Mouse (Mus musculus) spleen, adult 2 months (tissue): ENCODE measurements around the gene Gm20388.

ENCODE experiments used
- CTCF ChIP-seq: fragments of 200-500 bp; IDR thresholded peaks from 2 replicates; pipeline ENCODE4 v1.5.1; 2011; ENCODE audit warnings: mild to moderate bottlenecking, inconsistent platforms; ENCODE audit not compliant: insufficient read depth, insufficient read length, insufficient replicate concordance; ENCODE audit errors: extremely low read depth
- POLR2A ChIP-seq: fragments of 200-500 bp; IDR thresholded peaks from 2 replicates; pipeline ENCODE4 v1.6.1; 2011; ENCODE audit warnings: low read depth, low read length, inconsistent platforms

- TF ChIP-seq CTCF (no peak), POLR2A (no peak)
Measured at GRCm38 (mm10) chr8:121898401-121898931, 1987.8 kb downstream of the Gm20388 start.
